Mouse (Mus musculus): ENCODE data around the gene Zmynd8.

DNA sequence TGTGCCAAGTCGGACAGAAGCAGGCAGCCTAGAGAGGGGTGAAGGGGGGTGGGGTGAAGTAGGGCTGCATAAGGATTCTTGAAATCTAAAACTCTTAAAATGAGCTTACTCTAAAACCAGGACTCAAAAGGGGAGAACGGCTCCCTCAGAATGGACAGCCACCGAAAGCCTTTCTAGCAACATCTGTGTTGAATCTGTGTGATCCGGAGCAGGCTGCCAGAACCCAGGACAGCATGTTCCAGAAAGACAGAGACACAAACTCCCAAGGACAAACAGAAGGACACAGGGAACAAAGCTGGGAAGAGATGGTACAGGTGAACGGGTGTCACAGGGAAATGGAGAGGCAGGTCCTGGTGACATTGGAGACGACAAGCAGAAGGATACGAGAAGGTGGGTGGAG, 25.6 kb downstream of the Zmynd8 start:
- no peak for TF ChIP-seq GATA1 (IDR thresholded peaks at IDR 0.05; ENCODE audit: low read length)
- no peak for TF ChIP-seq TAL1 (IDR thresholded peaks at IDR 0.05; ENCODE audit: low read length)
